Mouse (Mus musculus) heart, postnatal 25 days (tissue): ENCODE data around the gene Yjefn3. TPM values are rescaled to one million over a fixed set of nuclear protein-coding genes. Genes with fewer than 3 reads are reported as not detected.

ENCODE experiments used
- DNase-seq: peaks from one replicate; pipeline ENCODE4 v3.0.0; 2022; ENCODE audit warnings: low spot score
- intact Hi-C: fragments of 180-260 bp; cut with DNase I; formaldehyde crosslinking; loops from one replicate; pipeline ENCODE4 v1.15.1; 2025
- total RNA-seq, 2 experiments: library from RNA; stranded (reverse); gene quantifications; 2 replicates each; pipeline ENCODE4 v1.2.3; 2021

Yjefn3 gene
- total RNA-seq, 2 experiments from 2014 or later, result 9.6 to 14.8 TPM

GRCm38 (mm10) chr8:69850926-69851506 lies 51.5 kb downstream of the Yjefn3 start:
- DNase-seq, result no peak
- intact Hi-C loops, result no loop called here

GRCm38 (mm10) chr8:69849899-69850298 lies 52.6 kb downstream of the Yjefn3 start:
- intact Hi-C loops, result no loop called here
- no peak for DNase-seq

- intact Hi-C loops, result no loop called here
- DNase-seq, result peak; percentile 32
These were observed 53.6 kb downstream of the Yjefn3 start for GRCm38 (mm10) chr8:69848951-69849350.

- DNase-seq, result no peak
- intact Hi-C loops, result no loop called here
These were observed 55.1 kb downstream of the Yjefn3 start for GRCm38 (mm10) chr8:69847167-69848065.

Other genes starting within 250 kb of the Yjefn3 start
- 1 to 10 TPM; 1.2 to 1.4 TPM for gene Zfp964, start 248.2 kb downstream of the Yjefn3 start, total RNA-seq
- 10 to 100 TPM; 12.2 to 14.5 TPM for gene Zfp869, start 192.0 kb downstream of the Yjefn3 start, total RNA-seq
- gene Zfp963, start 152.7 kb downstream of the Yjefn3 start, total RNA-seq, result 1 to 10 TPM; 2.1 to 2.8 TPM
- gene Gm20422, start 127.8 kb downstream of the Yjefn3 start, total RNA-seq, result 1 to 10 TPM; 1.2 to 1.8 TPM
- 10 to 100 TPM; 15.0 to 15.1 TPM for gene Atp13a1, start 111.5 kb downstream of the Yjefn3 start, total RNA-seq
- gene Zfp866, start 111.5 kb downstream of the Yjefn3 start, total RNA-seq, result 10 to 100 TPM; 15.5 to 19.4 TPM
- 1 to 10 TPM; 4.9 to 5.5 TPM for gene Gmip, start 94.0 kb downstream of the Yjefn3 start, total RNA-seq
- under 1 TPM; 0.26 to 0.34 TPM for gene Lpar2, start 80.3 kb downstream of the Yjefn3 start, total RNA-seq
- under 1 TPM in 1 of 2 experiments, not detected in 1; 0.39 TPM for gene Pbx4, start 70.2 kb downstream of the Yjefn3 start, total RNA-seq
- gene Cilp2, start 15.0 kb downstream of the Yjefn3 start, total RNA-seq, result 1 to 10 TPM; 2.8 to 2.9 TPM
- gene Tssk6, start 528 bp downstream of the Yjefn3 start, total RNA-seq, result under 1 TPM in 1 of 2 experiments, not detected in 1; 0.20 TPM
- 100 to 1,000 TPM; 446 to 456 TPM for gene Ndufa13, start 154 bp downstream of the Yjefn3 start, total RNA-seq
- gene Gatad2a, start 93.7 kb upstream of the Yjefn3 start, total RNA-seq, result 10 to 100 TPM; 34.3 to 35.6 TPM
- 10 to 100 TPM; 34.7 to 35.5 TPM for gene Mau2, start 140.0 kb upstream of the Yjefn3 start, total RNA-seq
- gene Sugp1, start 140.1 kb upstream of the Yjefn3 start, total RNA-seq, result 10 to 100 TPM; 17.2 to 18.4 TPM
- 1 to 10 TPM; 1.1 to 1.3 TPM for gene Tm6sf2, start 170.2 kb upstream of the Yjefn3 start, total RNA-seq
- gene Hapln4, start 180.7 kb upstream of the Yjefn3 start, total RNA-seq, result not detected
- under 1 TPM in 1 of 2 experiments, not detected in 1; 0.03 TPM for gene Ncan, start 218.2 kb upstream of the Yjefn3 start, total RNA-seq
- 1 to 10 TPM; 5.4 to 7.6 TPM for gene Nr2c2ap, start 228.6 kb upstream of the Yjefn3 start, total RNA-seq
- gene Rfxank, start 236.4 kb upstream of the Yjefn3 start, total RNA-seq, result 10 to 100 TPM; 20.9 to 21.5 TPM
- 10 to 100 TPM; 21.2 to 25.5 TPM for gene Borcs8, start 236.8 kb upstream of the Yjefn3 start, total RNA-seq
- gene Mef2b, start 237.0 kb upstream of the Yjefn3 start, total RNA-seq, result under 1 TPM in 1 of 2 experiments, not detected in 1; 0.31 TPM